Mouse (Mus musculus) spleen, adult 2 months (tissue): ENCODE results near the gene Clk4.

Source experiments
- CTCF ChIP-seq: fragments of 200-500 bp; IDR thresholded peaks from 2 replicates; pipeline ENCODE4 v1.5.1; 2011; ENCODE audit warnings: mild to moderate bottlenecking, inconsistent platforms; ENCODE audit not compliant: insufficient read depth, insufficient read length, insufficient replicate concordance; ENCODE audit errors: extremely low read depth
- POLR2A ChIP-seq: fragments of 200-500 bp; IDR thresholded peaks from 2 replicates; pipeline ENCODE4 v1.6.1; 2011; ENCODE audit warnings: low read depth, low read length, inconsistent platforms

- TF ChIP-seq CTCF, result no peak
- TF ChIP-seq POLR2A, result no peak
Measured at GRCm38 (mm10) chr11:51264352-51264751, 2.8 kb downstream of the Clk4 start.
